Mouse (Mus musculus): ENCODE data around the gene Kcnh4. TPM values are rescaled to one million over a fixed set of nuclear protein-coding genes. Genes with fewer than 3 reads are reported as not detected.

The Kcnh4 gene
- polyA plus RNA-seq, 1 experiment = 25.4 TPM

GRCm38 (mm10) chr11:100716649-100717048 is 43.1 kb downstream of the Kcnh4 start:
- H3K27ac ChIP-seq (ENCODE audit: insufficient read depth, low read length) = no peak overlapping the region
- peaks cover 18% of the 10 kb centered on the region for H3K4me1 ChIP-seq (ENCODE audit: control insufficient read depth, insufficient read depth, low read length)
- no peak overlapping the region for H3K4me3 ChIP-seq (ENCODE audit: insufficient read depth, low read length)
- TF ChIP-seq POLR2A (IDR thresholded peaks at IDR 0.05; ENCODE audit: extremely low read depth, insufficient read depth, low read length) = no peak
- TF ChIP-seq CTCF (IDR thresholded peaks at IDR 0.05; ENCODE audit: extremely low read depth, insufficient read depth, low read length) = no peak

DNA sequence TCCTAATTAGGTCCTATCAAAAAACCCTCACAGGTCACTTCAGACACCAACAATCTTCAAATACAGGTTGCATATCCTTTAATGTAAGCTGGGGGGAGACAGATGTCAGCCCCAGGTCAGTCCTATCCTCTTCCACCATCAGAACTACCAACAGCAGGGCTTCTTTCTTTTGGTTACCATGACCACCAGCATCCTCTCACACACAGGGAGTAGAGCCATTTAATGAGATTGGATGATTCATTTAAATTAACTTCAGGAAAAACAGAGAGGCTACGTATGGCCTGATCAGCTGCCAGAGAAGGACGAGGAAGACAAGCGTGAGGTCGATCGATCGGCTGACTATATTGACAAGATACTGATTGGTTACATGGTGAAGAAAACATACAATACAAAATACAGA is 44.8 kb downstream of the Kcnh4 start:
- TF ChIP-seq POLR2A (IDR thresholded peaks at IDR 0.05; ENCODE audit: extremely low read depth, insufficient read depth, low read length) = no peak
- Histone ChIP-seq H3K4me3 (ENCODE audit: insufficient read depth, low read length) (no peak overlapping the region), H3K27ac (ENCODE audit: insufficient read depth, low read length) (no peak overlapping the region), H3K4me1 (ENCODE audit: control insufficient read depth, insufficient read depth, low read length) (peaks cover 13% of the 10 kb centered on the region)

DNA sequence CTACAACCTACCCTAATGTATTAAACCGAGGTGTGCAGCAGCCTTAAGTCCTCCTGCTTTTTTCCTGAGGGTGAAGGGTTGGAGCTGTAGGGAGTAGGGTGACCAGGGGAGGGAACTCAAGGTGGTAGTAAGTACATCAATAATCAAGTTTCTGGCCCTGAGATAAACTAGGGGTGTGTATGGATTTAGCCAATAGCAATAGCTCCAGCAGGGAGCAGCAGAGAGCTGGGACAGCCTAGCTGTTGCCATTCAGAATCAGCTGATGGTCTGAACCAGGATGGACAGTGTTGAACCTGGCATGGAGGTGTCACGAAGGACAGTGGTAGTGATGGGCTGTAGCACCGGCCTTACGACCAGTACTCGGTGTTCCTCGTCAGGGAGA is 45.2 kb downstream of the Kcnh4 start:
- peaks cover 9% of the 10 kb centered on the region for H3K4me1 ChIP-seq (ENCODE audit: control insufficient read depth, insufficient read depth, low read length)
- H3K4me3 ChIP-seq (ENCODE audit: insufficient read depth, low read length) = no peak overlapping the region; the same call in 1 of the 2 replicates
- no peak for TF ChIP-seq POLR2A (IDR thresholded peaks at IDR 0.05; ENCODE audit: extremely low read depth, insufficient read depth, low read length)
- TF ChIP-seq CTCF (IDR thresholded peaks at IDR 0.05; ENCODE audit: extremely low read depth, insufficient read depth, low read length) = peak; percentile 91
- peak overlapping the region; percentile 15; the same call in 1 of the 2 replicates for H3K27ac ChIP-seq (ENCODE audit: insufficient read depth, low read length)

DNA sequence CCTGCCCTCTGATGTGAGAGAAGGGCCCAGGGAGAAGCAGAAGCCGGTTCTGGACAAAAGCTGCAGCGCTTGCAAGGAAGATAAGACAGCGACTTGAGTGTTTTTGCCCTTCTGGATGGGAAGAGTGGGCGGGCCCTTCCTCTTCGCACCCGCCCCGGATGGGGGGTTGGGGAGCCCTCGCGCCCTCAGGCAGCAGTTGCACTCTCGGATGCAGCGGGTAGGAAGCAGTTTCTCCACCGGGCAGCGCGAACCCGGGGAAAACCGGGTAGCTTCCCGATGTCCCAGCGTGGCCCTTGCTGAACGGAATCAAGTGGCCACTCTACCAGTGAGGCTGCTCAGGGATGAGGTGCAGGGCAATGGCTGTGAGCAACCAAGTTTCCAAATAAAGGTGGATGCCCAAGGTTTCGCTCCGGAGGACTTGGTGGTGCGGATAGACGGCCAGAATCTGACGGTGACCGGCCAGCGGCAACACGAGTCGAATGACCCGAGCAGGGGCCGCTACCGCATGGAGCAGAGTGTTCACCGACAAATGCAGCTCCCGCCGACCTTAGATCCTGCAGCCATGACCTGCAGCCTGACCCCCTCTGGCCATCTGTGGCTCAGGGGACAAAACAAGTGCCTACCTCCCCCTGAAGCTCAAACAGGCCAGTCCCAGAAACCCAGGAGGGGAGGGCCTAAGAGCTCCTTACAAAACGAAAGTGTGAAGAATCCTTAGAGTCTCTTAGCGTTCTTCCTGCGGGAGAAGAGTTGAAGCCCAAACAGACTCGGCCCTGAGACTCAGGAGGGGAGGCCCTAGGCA is 45.8 kb downstream of the Kcnh4 start, which contains the start of gene Hspb9:
Gene Hspb9 (plus strand): TSS at position 116 of the 799 bp plus-strand sequence.
- peak; percentile 37; the same call in 1 of the 2 replicates for TF ChIP-seq POLR2A (IDR thresholded peaks at IDR 0.05; ENCODE audit: extremely low read depth, insufficient read depth, low read length)
- TF ChIP-seq CTCF (IDR thresholded peaks at IDR 0.05; ENCODE audit: extremely low read depth, insufficient read depth, low read length) = no peak
- Histone ChIP-seq H3K4me1 (ENCODE audit: control insufficient read depth, insufficient read depth, low read length) (peaks cover 7% of the 10 kb centered on the region), H3K27ac (ENCODE audit: insufficient read depth, low read length) (peak within 1 kb of the TSS; percentile 27; the same call in 1 of the 2 replicates), H3K4me3 (ENCODE audit: insufficient read depth, low read length) (peak within 1 kb of the TSS; percentile 1; the same call in 1 of the 2 replicates)

GRCm38 (mm10) chr11:100713174-100713573 is 46.6 kb downstream of the Kcnh4 start:
- Histone ChIP-seq H3K27ac (ENCODE audit: insufficient read depth, low read length) (peak overlapping the region; percentile 27; the same call in 1 of the 2 replicates), H3K4me1 (ENCODE audit: control insufficient read depth, insufficient read depth, low read length) (peaks cover 5% of the 10 kb centered on the region; the same call in 1 of the 2 replicates), H3K4me3 (ENCODE audit: insufficient read depth, low read length) (no peak overlapping the region)
- TF ChIP-seq POLR2A (IDR thresholded peaks at IDR 0.05; ENCODE audit: extremely low read depth, insufficient read depth, low read length) (no peak), CTCF (IDR thresholded peaks at IDR 0.05; ENCODE audit: extremely low read depth, insufficient read depth, low read length) (no peak)

- no peak for TF ChIP-seq CTCF (IDR thresholded peaks at IDR 0.05; ENCODE audit: extremely low read depth, insufficient read depth, low read length)
- TF ChIP-seq POLR2A (IDR thresholded peaks at IDR 0.05; ENCODE audit: extremely low read depth, insufficient read depth, low read length) = peak; percentile 74
- Histone ChIP-seq H3K27ac (ENCODE audit: insufficient read depth, low read length) (peak within 1 kb of the TSS; percentile 27; the same call in 1 of the 2 replicates), H3K4me1 (ENCODE audit: control insufficient read depth, insufficient read depth, low read length) (peaks cover 5% of the 10 kb centered on the region; the same call in 1 of the 2 replicates), H3K4me3 (ENCODE audit: insufficient read depth, low read length) (peak within 1 kb of the TSS; percentile 85)
Measured at GRCm38 (mm10) chr11:100711783-100712615, 47.7 kb downstream of the Kcnh4 start, which contains the start of gene Kat2a. Gene Kat2a (minus strand): TSS chr11:100712465.

DNA sequence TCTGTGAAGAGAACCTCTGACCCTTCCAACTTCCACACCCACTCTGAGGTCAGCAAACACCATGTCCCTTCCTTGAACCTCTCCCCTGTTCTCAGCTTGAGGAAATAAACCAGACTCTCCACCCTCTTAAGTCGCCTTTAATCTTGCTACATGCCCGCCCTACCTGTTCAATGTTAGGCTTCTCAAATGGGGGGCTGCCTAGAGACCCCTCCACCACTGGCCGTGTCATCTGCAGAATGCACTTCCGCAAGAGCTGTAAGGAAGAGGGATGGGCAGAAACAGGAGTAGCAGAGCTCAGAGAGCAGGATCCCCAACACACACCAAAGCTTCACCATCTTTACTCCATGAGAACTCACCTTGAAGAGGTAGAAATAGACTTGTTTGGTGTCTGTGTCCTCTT is 48.8 kb downstream of the Kcnh4 start:
- TF ChIP-seq POLR2A (IDR thresholded peaks at IDR 0.05; ENCODE audit: extremely low read depth, insufficient read depth, low read length) (no peak), CTCF (IDR thresholded peaks at IDR 0.05; ENCODE audit: extremely low read depth, insufficient read depth, low read length) (no peak)
- peak overlapping the region; percentile 85; the same call in 1 of the 2 replicates for H3K4me3 ChIP-seq (ENCODE audit: insufficient read depth, low read length)
- H3K4me1 ChIP-seq (ENCODE audit: control insufficient read depth, insufficient read depth, low read length) = peaks cover 5% of the 10 kb centered on the region; the same call in 1 of the 2 replicates
- no peak overlapping the region for H3K27ac ChIP-seq (ENCODE audit: insufficient read depth, low read length)

DNA sequence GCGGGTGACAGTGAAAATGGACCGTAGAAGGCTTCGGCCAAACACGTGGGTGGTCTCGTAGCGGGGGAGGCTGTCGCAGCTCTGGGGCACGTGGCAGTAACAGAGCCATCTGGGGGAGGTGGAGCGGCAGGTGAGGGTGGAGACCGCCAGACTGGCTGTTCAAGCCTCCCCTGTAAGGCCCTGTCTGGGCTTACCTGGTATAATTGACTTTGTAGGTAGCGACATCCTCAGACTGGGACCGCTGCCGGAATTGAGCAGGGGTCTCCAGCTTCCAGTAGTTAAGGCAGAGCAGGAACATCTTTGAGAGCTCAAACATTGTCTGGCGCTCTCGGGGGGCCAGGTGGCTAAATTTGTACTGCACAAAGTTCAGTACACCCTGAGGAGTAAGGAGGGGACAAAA is 49.2 kb downstream of the Kcnh4 start:
- no peak overlapping the region for H3K4me3 ChIP-seq (ENCODE audit: insufficient read depth, low read length)
- no peak overlapping the region for H3K27ac ChIP-seq (ENCODE audit: insufficient read depth, low read length)
- no peak for TF ChIP-seq CTCF (IDR thresholded peaks at IDR 0.05; ENCODE audit: extremely low read depth, insufficient read depth, low read length)
- peaks cover 5% of the 10 kb centered on the region; the same call in 1 of the 2 replicates for H3K4me1 ChIP-seq (ENCODE audit: control insufficient read depth, insufficient read depth, low read length)

DNA sequence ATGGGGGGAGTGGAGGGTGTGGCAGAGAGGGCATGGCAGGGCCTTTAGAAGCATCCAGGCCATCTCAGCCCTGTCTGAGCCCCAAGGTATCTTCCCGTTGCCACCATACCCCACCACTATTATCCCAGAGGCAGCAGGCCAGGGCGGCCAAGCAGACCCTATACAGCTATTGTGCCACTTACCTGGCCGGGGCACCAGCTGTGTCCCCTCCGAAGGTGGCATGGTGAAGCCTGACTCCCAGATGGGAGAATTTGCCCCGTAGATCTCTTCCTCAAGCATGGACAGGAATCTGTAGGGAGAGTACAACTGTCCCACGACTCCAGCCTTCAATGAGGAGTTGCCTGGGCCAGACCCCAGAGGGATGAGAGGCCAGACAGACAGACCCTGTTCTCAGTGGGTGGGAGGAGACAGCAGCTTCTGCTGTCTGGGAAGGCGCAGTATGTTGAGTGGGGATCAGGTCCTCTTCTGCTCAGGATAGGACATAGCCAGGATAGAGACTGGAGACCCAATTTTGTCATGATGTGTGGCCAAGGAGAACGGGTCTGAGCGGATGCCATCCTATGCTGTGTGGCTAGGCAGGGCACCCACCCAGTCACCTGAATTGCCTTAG is 50.4 kb downstream of the Kcnh4 start:
- peaks cover 5% of the 10 kb centered on the region; the same call in 1 of the 2 replicates for H3K4me1 ChIP-seq (ENCODE audit: control insufficient read depth, insufficient read depth, low read length)
- TF ChIP-seq CTCF (IDR thresholded peaks at IDR 0.05; ENCODE audit: extremely low read depth, insufficient read depth, low read length) (no peak), POLR2A (IDR thresholded peaks at IDR 0.05; ENCODE audit: extremely low read depth, insufficient read depth, low read length) (no peak)
- H3K4me3 ChIP-seq (ENCODE audit: insufficient read depth, low read length) = no peak overlapping the region
- no peak overlapping the region for H3K27ac ChIP-seq (ENCODE audit: insufficient read depth, low read length)

Measured in cortical plate, adult 2 months (tissue).